Mouse (Mus musculus) lung, postnatal 36 days (tissue): ENCODE data around the gene Dnah1.

Experiments
- DNase-seq: peaks from one replicate; pipeline ENCODE4 v3.0.0; 2022; ENCODE audit warnings: mixed read lengths

The Dnah1 gene

DNA sequence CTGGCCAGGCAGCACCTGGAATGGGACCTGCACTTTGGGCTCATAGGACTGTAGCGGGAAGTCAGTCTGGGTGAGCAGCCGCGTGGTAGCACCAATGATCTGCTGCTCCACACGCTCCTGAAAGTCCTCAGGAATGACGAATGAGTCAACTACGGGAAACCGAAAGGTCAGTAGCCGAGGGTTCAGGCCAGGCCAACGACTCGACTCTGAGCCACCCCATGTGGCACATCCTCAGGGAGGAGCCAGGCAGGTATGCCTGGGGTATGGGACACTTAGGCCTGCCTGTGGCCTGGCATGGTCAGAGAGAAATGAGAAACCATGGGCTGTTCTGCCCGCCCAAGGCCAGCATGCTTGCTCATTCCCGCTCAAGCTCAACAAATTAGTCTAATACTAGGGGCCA, 7.1 kb downstream of the Dnah1 start:
- no peak for DNase-seq

DNA sequence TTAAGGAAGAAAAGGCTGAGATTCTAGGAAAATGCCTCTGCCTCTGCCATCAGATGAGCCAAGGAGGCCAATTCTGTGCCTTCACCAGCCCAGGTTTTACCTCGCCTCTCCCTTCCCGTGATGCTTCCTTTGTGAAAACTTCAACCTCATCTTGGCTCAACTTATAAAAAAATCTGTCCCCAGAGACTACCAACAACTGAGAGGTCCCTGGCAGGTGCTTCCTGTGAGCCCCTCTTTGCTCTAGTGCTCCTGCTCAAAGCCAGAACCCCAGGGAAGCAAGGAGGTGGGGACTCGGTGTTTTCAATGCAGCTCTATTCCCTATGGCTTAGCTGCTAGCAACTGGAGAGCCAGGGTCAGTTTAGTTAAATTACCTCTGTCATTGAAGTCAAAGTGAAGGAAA, 10.5 kb downstream of the Dnah1 start:
- DNase-seq = no peak

DNA sequence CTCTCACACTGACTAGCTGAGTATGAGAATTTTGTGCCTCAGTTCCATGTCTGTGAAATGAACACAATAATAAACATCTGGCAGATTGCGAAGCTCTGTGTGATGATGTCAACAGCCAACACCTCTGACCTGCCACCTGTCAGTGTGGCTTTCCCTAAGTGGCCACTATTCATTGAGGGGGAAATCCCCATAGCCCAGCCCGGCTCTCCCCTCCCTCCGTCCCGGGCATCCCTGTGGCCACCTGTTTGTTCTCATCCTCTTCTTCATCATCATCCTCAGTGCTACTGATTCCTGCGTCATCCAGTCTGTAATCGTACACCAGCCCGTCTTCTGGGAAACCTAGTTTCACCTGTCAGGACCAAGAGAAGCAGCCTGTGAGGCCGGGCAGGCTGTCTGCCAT, 38.0 kb downstream of the Dnah1 start:
- no peak for DNase-seq

DNA sequence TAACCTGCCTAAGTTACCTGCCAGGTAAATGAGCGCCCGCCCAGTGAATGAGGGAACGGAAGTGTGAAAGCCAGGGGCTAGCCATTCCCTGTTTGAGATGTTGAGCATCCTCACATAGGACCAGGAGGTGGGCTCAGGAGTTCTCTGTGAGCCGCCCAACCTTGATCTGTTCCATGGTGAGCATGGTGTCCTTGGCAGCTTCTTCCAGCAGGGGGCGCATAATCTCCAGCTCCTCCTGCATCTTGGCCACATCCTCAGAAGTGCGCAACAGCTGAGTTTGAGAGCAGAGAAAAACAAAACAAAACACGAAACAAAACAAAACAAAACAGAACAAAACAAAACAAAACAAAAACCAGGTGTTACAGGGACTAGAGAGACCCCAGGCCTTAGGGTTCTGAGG, 51.5 kb downstream of the Dnah1 start:
- DNase-seq = peak; percentile 88

DNA sequence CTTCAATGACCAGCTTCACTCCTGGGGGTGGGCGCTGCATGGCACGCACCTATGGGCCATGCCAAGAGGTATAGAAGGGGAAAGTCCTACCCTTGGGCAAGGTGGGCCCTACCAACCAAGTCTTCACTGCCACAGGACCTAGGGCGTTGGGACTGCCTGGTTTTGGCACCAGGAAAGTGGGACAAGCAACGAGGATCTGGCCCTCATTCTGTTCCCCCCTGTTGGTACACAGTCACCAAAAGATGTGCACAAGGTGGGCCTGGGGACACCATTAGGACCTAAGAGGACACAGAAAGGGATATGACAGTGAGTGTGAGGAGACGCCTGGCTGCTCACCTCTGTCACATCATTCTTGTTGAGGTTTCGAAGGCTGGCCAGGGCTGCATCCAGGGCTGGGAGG, 52.6 kb downstream of the Dnah1 start:
- DNase-seq = no peak

DNA sequence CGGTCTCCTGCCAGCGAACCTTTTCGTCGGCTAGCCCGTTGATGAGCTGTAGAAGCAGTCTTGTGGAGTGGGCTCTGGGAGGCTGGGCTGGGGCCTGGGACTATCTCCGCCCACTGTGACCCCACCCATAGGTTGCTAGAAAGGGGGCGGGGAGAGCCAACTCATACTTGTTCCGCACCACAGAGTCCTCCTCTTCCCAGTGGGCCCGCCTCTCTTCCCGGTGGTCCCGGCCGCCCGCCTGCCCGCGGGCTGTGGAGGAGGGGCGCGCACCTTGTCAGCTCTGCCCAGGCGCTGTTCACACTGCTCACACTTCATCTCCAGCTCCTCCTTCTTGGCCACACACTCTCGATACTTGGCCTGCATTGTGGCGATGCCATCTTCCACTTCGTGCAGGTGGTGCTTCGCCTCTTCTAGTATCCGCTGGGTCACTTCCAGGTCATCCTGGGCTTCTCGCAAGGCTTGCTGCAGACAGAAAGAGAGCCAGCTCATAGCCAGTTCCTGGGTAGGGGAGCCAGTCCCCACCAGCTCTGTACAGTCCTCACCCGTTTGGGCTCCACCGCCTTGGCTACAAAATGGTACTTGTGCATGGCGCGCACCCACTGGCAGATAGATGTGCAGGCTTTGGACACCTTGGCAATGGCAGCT, 54.1 kb downstream of the Dnah1 start:
- peak; percentile 23 for DNase-seq

DNA sequence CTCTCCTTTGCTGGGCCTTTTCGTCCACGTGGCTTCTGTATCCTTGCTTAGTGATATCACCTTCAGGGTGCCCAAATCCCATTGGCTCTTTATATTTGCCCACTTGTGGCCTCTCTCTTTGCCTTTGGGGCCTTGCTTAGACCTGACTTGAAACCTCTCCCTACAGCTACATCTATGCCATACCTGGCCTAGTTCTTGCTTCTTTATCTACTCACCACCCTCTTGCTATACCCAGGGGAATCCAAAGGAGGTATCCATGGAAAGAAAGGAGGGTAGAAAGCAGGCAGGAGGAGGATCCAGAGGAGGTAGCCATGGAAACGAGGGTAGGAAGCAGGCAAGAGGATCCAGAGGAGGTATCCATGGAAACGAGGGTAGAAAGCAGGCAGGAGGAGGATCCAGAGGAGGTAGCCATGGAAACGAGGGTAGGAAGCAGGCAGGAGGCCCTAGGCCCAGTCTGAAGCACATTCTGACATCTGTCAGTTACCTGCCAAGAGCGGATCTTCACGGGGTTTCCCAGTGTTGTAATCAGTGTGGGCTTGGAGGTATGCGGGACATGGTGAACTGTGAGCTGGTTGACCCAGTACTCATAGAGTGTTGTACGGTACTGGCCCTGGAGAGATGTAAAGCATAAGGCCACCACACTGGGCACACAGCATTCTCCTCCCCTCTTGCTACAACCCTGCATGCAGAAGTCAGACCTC, 55.2 kb downstream of the Dnah1 start:
- DNase-seq = no peak

DNA sequence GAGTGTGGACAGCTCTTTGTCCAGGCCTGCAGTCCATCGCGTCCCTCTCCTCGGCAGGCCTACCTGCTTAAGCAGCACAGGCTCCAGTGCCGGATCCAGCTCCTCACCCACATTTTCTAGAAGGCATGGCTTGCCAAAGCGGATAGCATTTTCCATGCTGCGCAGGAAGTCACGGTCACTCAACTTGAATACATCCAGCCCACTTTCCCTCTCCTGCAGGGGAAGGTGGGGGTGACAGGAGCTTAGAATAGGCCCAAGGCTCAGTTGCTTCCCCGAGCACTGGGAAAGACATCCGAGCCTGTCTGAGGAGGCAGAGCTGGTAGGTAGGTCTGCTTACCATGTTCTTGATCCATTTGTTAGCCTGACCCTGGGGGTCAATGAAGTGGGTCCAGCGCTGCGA, 56.0 kb downstream of the Dnah1 start:
- DNase-seq = no peak

DNA sequence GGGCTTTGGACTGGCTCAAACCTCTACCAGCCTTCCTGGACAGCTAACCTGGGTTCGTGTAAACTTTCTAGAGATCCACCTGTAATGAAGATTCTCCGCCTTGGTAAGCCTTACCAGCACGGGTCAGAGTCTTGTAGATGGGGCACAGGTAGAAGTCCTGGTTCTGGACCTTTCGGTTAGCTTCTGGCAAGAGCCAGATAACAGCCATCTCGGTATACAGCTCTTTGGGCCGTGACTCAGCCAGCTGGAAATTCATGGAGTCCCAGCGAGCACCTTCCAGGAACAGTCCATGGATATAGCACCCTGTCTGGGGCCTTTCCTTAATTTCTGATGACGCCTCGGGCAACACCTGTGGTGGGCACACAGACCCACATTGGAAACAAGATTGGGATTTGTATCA, 62.8 kb downstream of the Dnah1 start:
- DNase-seq = no peak

DNA sequence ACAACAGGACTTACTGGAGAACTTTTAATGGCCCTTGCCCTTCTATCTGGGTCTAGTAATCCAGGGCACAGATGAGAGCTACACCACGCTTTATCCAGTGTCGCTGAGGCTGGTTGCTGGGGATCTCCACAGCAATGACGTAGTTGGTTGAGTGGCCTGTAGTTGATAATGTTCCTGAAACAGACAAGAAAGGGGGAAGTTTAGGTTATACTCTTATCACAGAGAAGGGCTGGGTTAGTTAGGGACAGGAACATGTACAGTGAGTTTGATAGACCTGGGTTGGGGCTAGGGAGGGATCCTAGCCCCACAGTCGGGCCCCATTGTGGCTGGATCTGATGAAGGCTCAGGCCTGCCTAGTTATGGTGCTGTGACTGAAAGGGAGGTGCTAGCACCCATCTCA, 63.3 kb downstream of the Dnah1 start:
- DNase-seq = no peak

DNA sequence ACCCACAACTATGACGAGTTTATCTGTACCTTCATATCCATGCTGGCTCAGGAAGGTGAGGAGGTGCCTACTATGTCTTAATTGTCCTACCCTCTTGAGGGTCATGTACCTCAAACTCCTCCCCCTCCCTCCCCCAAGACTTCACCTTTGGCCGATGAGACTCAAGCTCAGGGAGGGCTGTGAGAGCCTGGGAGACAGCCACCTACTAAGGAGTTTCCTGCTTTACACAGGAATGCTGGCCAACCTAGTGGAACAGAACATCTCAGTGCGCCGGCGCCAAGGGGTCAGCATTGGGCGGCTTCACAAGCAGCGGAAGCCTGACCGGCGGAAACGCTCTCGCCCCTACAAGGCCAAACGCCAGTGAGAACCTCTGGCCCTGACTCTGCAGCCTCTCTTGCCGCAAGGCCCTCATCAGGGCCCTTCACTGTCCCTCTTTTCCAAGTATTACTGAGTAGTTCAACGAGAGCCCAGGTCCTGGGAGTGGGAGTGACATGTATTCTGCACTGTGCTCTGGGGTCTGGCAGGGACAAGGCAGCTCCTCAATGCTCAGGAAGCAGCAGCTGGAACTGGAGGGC, 65.1 kb downstream of the Dnah1 start:
- no peak for DNase-seq

DNA sequence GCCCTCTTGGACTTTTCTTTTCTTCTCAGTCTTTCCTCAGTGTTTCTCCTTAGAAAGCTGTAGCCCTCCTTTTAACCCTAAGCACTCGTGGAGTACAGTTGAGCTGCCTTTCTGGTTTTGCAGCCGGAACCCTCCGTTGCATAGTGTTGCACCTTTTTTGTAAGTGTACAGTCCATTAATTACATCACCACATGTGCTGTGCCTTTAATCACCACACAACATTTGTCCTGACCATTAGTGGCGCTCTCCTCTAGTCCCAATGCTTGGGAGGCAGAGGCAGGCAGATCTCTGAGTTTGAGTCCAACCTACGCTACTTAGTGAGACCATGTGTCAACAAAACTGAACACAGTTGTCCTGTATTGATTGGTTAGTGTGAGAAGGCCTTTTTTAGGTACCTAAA, 71.6 kb downstream of the Dnah1 start:
- no peak for DNase-seq

DNA sequence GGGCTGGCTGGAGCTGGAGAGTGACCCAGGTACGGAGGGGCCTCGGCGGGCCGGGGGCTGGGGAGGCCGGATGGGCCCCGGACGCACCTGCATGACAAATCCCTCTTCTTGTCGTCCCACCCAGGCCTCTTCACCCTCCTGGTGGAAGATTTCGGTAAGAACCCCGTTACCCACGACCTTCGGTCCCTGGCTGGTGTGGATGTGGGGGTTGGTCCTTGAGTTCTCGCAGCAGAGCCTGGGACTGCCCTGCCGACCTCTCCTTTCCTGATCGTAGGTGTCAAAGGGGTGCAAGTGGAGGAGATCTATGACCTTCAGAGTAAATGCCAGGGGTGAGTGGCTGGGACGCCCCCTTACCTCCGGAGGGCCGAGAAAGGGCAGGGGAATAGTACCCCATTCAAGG, 72.1 kb downstream of the Dnah1 start:
- DNase-seq = no peak

DNA sequence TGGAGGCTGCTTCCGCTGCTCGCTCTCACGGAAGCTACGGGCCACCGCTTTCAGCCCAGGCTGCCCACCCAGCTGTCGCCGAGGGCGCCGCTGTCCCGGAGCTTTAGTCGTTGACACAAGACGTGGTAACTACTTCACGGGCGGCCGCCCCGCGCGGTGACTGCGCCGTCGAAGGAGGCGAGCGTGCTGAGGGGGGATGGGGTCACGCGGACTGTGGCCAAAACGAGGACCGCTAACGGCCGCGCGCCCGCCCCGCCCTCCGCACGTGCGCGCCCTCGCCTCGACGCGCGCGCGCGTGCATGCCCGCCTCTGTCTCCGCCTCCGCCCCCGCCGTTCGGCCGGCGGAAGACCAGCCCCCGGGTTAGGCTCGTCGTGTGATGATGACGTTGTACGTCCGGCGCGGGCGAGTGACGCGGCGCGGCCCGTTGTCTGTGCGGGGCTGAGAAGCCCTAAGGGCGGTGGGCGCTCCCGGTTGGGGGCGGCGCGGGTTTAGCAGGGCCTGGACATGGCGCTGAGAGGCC, 72.6 kb downstream of the Dnah1 start, which contains the start of the genes Phf7 and Bap1:
Phf7 (minus strand) TSS at position 234 of the 521 bp plus-strand sequence.
Bap1 (plus strand) TSS at position 367 of the 521 bp plus-strand sequence.
- peak; percentile 96 for DNase-seq

DNA sequence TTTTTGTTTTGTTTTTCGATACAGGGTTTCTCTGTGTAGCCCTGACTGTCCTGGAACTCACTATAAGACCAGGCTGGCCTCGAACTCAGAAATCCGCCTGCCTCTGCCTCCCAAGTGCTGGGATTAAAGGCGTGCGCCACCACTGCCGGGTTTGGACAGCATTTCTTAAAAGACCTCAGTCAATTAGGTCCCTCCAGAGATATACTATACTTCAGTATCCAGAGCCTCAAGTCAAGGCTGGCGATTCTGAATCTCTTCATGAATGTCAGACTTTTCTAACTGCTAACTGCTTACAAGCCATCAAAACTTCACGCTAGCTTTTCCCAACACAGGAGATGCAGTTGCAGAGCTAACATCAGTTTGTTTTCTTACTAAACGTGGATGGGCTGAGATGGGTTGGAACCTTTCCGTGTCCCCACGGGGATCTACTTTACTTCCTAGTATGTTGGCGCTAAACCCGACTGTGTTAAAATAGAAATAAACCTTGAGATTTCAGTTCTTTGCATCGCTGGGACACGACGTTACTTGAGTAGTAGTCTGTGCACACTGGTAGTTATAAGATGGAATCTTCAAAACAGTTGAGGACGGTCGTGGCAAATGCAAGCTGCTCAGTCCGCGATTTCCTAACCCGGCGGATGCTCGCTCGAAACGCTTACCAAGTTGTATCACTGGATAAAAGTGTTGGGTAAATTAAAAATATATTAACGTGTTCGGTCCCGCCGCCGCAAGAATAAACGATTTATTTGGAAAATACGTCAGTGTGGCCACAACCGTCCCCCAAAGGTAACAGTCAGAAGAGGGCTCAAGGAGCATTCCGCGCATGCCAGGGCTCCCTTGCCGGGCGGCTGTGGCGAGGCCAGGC, 73.2 kb downstream of the Dnah1 start:
- peak; percentile 84 for DNase-seq

DNA sequence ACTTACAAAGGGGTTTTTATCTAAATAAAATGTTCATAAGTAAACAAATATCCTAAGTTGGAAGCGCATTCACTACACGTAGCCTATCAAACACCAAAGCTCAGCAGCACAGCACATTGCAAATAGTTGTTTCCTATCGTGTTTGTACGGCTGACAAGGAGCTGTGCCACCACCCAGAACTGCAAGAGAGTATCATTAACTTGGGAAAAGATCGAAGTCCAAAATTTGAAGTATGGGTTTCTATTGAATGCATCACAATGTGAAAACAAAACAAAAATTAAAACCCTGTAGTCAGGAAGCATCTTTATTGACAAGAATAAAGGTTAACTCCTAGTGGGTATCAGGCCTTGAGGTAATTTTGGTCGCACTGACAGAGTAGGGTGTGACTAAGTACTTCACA, 75.3 kb downstream of the Dnah1 start:
- no peak for DNase-seq

DNA sequence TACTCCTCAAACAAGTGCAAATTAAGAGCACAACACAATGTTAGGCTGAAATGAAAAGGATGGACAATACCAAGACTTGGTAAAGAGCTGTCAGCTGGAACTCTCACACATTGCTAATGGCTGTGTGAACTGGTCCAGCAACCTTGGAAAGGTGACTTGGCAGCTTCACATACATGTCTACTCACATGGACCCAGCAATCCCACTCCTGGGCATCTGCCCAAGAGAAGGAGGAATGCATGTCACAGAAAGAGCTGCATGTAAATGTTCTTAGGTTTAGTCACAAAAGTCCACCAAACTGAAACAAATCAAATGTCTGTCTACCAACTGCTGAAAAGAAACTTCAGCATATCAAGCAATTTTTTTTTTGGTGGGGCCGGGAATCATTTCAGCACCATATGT, 77.8 kb downstream of the Dnah1 start:
- no peak for DNase-seq

DNA sequence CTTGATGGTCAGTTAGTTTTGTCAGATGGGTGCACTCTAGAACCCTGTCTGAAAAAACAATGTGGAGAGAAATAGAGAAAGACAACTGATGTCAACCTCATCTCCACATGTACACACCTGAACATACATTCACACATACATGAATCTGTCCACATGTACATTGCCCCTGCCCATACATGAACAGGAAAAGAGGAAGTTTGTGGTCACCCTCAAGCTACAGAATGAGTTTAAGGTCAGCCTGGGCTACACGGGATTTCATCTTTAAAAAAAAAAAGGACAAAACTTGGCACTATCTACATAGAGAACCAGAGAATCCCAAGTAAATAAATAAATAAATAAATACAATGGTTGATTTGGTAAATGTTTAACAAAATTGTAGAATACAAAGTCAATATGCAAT, 78.9 kb downstream of the Dnah1 start:
- no peak for DNase-seq

DNA sequence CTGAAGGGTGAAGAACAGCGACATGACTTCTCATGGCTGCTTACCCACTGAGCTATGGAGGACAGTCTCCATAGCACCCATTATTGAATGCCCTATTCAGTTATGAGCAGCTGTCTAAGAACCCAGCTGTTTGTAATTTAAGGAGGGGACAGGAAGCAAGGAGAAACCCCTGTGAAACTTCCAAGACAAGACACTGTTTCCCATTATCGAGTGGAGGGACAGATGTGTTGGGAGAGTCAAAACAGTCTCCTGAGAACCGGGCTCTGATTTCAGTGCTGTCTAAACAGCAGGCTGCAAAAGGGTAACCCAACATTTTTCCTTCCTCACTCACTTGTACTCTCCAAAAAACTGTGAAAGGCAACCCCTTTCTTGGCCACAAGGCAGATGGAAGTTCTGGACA, 83.2 kb downstream of the Dnah1 start:
- no peak for DNase-seq

DNA sequence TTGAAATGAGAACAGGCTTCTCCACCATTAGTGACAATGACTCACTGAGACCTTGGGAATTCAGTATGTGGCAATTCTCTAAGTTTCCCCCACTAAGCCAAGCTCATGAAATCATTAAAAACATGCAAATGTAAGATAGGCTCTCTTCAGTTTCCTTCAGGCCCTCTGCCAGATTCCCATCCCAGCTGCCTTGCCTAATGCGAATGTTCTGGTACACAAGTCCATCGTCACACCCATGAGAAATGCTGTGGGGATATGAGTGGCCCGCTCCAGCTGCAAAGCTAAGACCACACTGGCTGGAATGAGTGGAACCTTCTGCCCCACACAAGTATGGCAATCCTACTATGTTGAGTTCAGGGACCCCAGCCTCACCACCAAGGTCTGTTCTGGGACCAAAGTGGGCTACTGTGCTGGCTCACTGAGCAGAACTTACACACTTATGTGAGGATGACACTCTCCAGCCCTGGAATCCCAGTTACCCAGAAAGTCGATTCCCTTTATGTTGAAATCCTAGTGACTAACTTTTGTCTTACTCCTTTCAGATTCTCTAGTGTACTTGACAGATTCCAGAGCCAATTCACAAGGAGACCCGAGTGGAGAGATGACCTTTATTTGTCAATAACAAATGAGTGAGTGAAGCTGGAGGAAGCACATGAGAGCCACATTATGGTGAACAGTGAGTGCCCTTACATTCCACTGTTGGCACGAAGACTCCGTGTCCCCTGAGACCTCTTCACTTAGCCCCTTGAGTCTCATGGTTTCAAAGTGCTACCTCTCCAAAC, 86.4 kb downstream of the Dnah1 start:
- peak; percentile 62 for DNase-seq

DNA sequence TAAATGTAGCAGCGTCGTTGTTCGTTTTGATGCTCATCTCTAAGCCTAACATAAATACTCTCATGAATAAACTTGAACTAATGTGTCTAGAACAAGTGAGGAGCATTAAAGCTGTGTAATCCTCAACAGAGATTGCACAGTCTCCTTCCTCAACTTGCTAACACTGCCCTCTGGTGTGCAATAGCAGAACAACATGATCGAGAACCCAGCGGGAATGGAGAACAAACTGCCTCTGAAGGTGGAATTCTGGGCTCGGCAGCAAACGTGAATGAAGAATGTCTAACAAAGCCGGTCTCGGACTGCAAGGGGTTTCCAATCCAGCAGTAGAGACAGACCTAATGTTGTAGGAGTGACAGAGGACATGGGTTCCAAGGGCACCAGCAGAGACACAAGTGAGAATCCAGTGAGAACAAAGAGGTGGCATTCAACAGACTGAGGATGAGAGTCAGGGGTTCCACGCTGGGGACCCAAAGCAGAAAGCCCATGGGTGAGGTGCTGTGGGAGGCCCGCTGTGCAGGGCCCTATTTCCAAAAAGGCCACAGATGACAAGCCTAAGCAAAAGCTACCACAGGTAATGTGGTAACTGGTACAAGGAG, 89.6 kb downstream of the Dnah1 start:
- peak; percentile 93 for DNase-seq
